Mouse (Mus musculus) MEL (cell line): Measurements from ENCODE around the gene Fmod. TPM values are rescaled to one million over a fixed set of nuclear protein-coding genes. Genes with fewer than 3 reads are reported as not detected.

ENCODE experiments used
- DNase-seq: peaks from one replicate; pipeline ENCODE4 v3.0.0; 2011; ENCODE audit warnings: low read depth, low spot score
- H3K27ac ChIP-seq: 2 replicates; pipeline ENCODE4 v1.5.1; 2012; ENCODE audit warnings: low read depth, mild to moderate bottlenecking, control low read depth, low read length, moderate library complexity; ENCODE audit not compliant: control insufficient read depth
- H3K27me3 ChIP-seq, 2 experiments: fragments of 150-350 bp in 1 of 2; sonication (generic) in 1 of 2; 2 replicates each; pipeline ENCODE4 v1.6.1; 2012; ENCODE audit warnings: low read length in 2 of 2, mild to moderate bottlenecking in 2 of 2, improper control_type of control experiment in 1 of 2, moderate library complexity in 1 of 2; ENCODE audit not compliant: insufficient read depth in 2 of 2, control insufficient read depth in 1 of 2
- H3K36me3 ChIP-seq, 2 experiments: 2 replicates each; pipeline ENCODE4 v1.6.1; 2012 to 2014; ENCODE audit warnings: low read length in 2 of 2, improper control_type of control experiment in 1 of 2, inconsistent platforms in 1 of 2, mild to moderate bottlenecking in 1 of 2; ENCODE audit not compliant: insufficient read depth in 2 of 2, control insufficient read depth in 1 of 2
- H3K4me1 ChIP-seq, 2 experiments: fragments of 150-350 bp in 1 of 2; sonication (generic) in 1 of 2; 2 replicates each; pipeline ENCODE4 v1.6.1; 2012; ENCODE audit warnings: low read length in 2 of 2, improper control_type of control experiment in 1 of 2, mild to moderate bottlenecking in 1 of 2; ENCODE audit not compliant: insufficient read depth in 2 of 2, control insufficient read depth in 1 of 2
- H3K4me3 ChIP-seq, 2 experiments: fragments of 150-350 bp in 1 of 2; sonication (generic) in 1 of 2; 2 replicates each; pipeline ENCODE4 v1.5.1; 2012; ENCODE audit warnings: low read depth in 2 of 2, low read length in 2 of 2, mild to moderate bottlenecking in 2 of 2, moderate library complexity in 2 of 2, control low read depth in 1 of 2, improper control_type of control experiment in 1 of 2; ENCODE audit not compliant: control insufficient read depth in 1 of 2, insufficient read depth in 1 of 2
- H3K79me2 ChIP-seq: 2 replicates; pipeline ENCODE4 v1.6.1; 2012; ENCODE audit warnings: mild to moderate bottlenecking, low read length, moderate library complexity; ENCODE audit not compliant: control insufficient read depth, poor library complexity, insufficient read depth
- H3K9ac ChIP-seq: 2 replicates; pipeline ENCODE4 v1.6.1; 2012; ENCODE audit warnings: low read depth, mild to moderate bottlenecking, control low read depth, low read length, moderate library complexity; ENCODE audit not compliant: control insufficient read depth, poor library complexity, severe bottlenecking
- H3K9me3 ChIP-seq: fragments of 150-350 bp; sonication (generic); replicated peaks from 2 replicates; pipeline ENCODE4 v1.6.1; 2012; ENCODE audit warnings: mild to moderate bottlenecking, low read length, improper control_type of control experiment, moderate library complexity; ENCODE audit not compliant: insufficient read depth
- BHLHE40 ChIP-seq: IDR thresholded peaks from 2 replicates; pipeline ENCODE4 v1.6.1; 2012; ENCODE audit warnings: low read depth, mild to moderate bottlenecking, inconsistent platforms, low read length, improper control_type of control experiment, borderline replicate concordance
- CHD1 ChIP-seq: IDR thresholded peaks from 2 replicates; pipeline ENCODE4 v1.6.1; 2012; ENCODE audit warnings: low read depth, mild to moderate bottlenecking, inconsistent platforms, low read length, improper control_type of control experiment
- CTCF ChIP-seq, 3 experiments: IDR thresholded peaks in 2 of 3; conservative IDR thresholded peaks in 1 of 3; 2 replicates each; pipeline ENCODE4 v1.5.1; 2011 to 2012; ENCODE audit warnings: low read length in 3 of 3, low read depth in 2 of 3, mild to moderate bottlenecking in 2 of 3, improper control_type of control experiment in 1 of 3, inconsistent platforms in 1 of 3, mixed read lengths in 1 of 3, moderate library complexity in 1 of 3; ENCODE audit not compliant: control insufficient read depth in 1 of 3, insufficient read depth in 1 of 3, poor library complexity in 1 of 3, severe bottlenecking in 1 of 3
- E2F4 ChIP-seq: IDR thresholded peaks from 2 replicates; pipeline ENCODE4 v1.6.1; 2011; ENCODE audit warnings: low read depth, low read length, improper control_type of control experiment, borderline replicate concordance
- ELF1 ChIP-seq: IDR thresholded peaks from 2 replicates; pipeline ENCODE4 v1.6.1; 2014; ENCODE audit warnings: low read depth, mild to moderate bottlenecking, inconsistent platforms, low read length, improper control_type of control experiment, moderate library complexity
- ETS1 ChIP-seq: IDR thresholded peaks from 2 replicates; pipeline ENCODE4 v1.6.1; 2012; ENCODE audit warnings: low read depth, mild to moderate bottlenecking, inconsistent platforms, low read length, improper control_type of control experiment, moderate library complexity
- HCFC1 ChIP-seq: IDR thresholded peaks from 2 replicates; pipeline ENCODE4 v1.6.1; 2012; ENCODE audit warnings: low read depth, mild to moderate bottlenecking, inconsistent platforms, low read length, improper control_type of control experiment, moderate library complexity
- KAT2A ChIP-seq: conservative IDR thresholded peaks from 2 replicates; pipeline ENCODE4 v1.6.1; 2012; ENCODE audit warnings: low read depth, low read length, improper control_type of control experiment, inconsistent platforms
- MXI1 ChIP-seq: IDR thresholded peaks from 2 replicates; pipeline ENCODE4 v1.6.1; 2011; ENCODE audit warnings: mild to moderate bottlenecking, low read depth, low read length, improper control_type of control experiment
- NELFE ChIP-seq: IDR thresholded peaks from 2 replicates; pipeline ENCODE4 v1.6.1; 2011; ENCODE audit warnings: low read depth, low read length, improper control_type of control experiment
- POLR2AphosphoS2 ChIP-seq: IDR thresholded peaks from 2 replicates; pipeline ENCODE4 v1.6.1; 2011; ENCODE audit warnings: low read length, improper control_type of control experiment
- POLR2AphosphoS5 ChIP-seq: IDR thresholded peaks from 2 replicates; pipeline ENCODE4 v1.6.1; 2012; ENCODE audit warnings: low read depth, borderline replicate concordance, mild to moderate bottlenecking, inconsistent platforms, low read length, moderate library complexity, mixed read lengths
- RAD21 ChIP-seq: IDR thresholded peaks from 2 replicates; pipeline ENCODE4 v1.6.1; 2011; ENCODE audit warnings: mild to moderate bottlenecking, low read depth, low read length, improper control_type of control experiment
- SMC3 ChIP-seq: IDR thresholded peaks from 2 replicates; pipeline ENCODE4 v1.6.1; 2011; ENCODE audit warnings: low read depth, low read length, improper control_type of control experiment
- TBP ChIP-seq: IDR thresholded peaks from 2 replicates; pipeline ENCODE4 v1.8.0; 2011; ENCODE audit warnings: low read depth, low read length, improper control_type of control experiment
- TCF12 ChIP-seq: IDR thresholded peaks from 2 replicates; pipeline ENCODE4 v1.6.1; 2014; ENCODE audit warnings: low read depth, mild to moderate bottlenecking, inconsistent platforms, low read length, improper control_type of control experiment, moderate library complexity
- UBTF ChIP-seq: IDR thresholded peaks from 2 replicates; pipeline ENCODE4 v1.6.1; 2012; ENCODE audit warnings: low read depth, mild to moderate bottlenecking, inconsistent platforms, low read length, improper control_type of control experiment, moderate library complexity, borderline replicate concordance; ENCODE audit not compliant: insufficient read depth
- ZC3H11A ChIP-seq: IDR thresholded peaks from 2 replicates; pipeline ENCODE4 v1.6.1; 2012; ENCODE audit warnings: low read depth, mild to moderate bottlenecking, inconsistent platforms, low read length, improper control_type of control experiment
- ZKSCAN1 ChIP-seq: IDR thresholded peaks from 2 replicates; pipeline ENCODE4 v1.6.1; 2012; ENCODE audit warnings: low read depth, mild to moderate bottlenecking, inconsistent platforms, low read length, improper control_type of control experiment, moderate library complexity
- polyA plus RNA-seq, 2 experiments: library from polyadenylated mRNA; stranded (reverse) in 1 of 2; unstranded in 1 of 2; fragments of >175 nt in 1 of 2; fragments of >200 nt in 1 of 2; gene quantifications; 2 replicates each; pipeline versions ENCODE4 v1.2.1 to v1.2.4; 2012; ENCODE audit warnings: low replicate concordance in 2 of 2, low read depth in 1 of 2; ENCODE audit not compliant: insufficient read length in 2 of 2, insufficient read depth in 1 of 2, missing spikeins in 1 of 2
- total RNA-seq: library from RNA; depleted of rRNA; stranded (reverse); fragments of 300-350 nt; gene quantifications from 2 replicates; pipeline ENCODE4 v1.2.3, GENCODE M21; 2012

Gene Fmod
- total and polyA plus RNA-seq, 3 experiments: not detected

GRCm38 (mm10) chr1:134048759-134049158 is 11.7 kb downstream of the Fmod start:
- no peak overlapping the region for H3K9ac ChIP-seq
- DNase-seq: peak; percentile 83
- H3K27me3 ChIP-seq: peaks cover 0 to 7% of the 10 kb centered on the region in 2 experiments; a peak in 2 of 4 replicates

GRCm38 (mm10) chr1:134049542-134049941 is 12.5 kb downstream of the Fmod start:
- Histone ChIP-seq H3K4me1 (no peaks in the 10 kb centered on the region), H3K4me3 (no peak overlapping the region), H3K27me3 (peaks cover 0 to 5% of the 10 kb centered on the region in 2 experiments; a peak in 2 of 4 replicates), H3K9ac (no peak overlapping the region)
- no peak for DNase-seq
- TF ChIP-seq CTCF (IDR thresholded peaks at IDR 0.05 in 2 of 3, conservative IDR thresholded peaks at IDR 0.05 in 1 of 3; ENCODE audit: control insufficient read depth in 1 of 3, insufficient read depth in 1 of 3, low read depth in 2 of 3, low read length in 3 of 3, poor library complexity in 1 of 3, severe bottlenecking in 1 of 3) (no peak), NELFE (no peak), KAT2A (no peak), E2F4 (no peak), ZKSCAN1 (no peak), POLR2AphosphoS5 (no peak), UBTF (no peak), ZC3H11A (no peak), TBP (no peak), ELF1 (no peak), BHLHE40 (no peak), TCF12 (no peak), ETS1 (no peak), POLR2AphosphoS2 (no peak)
- TF ChIP-seq, all 39 proteins: peak for 0
- Histone ChIP-seq H3K9me3 (no peaks in the 10 kb centered on the region), H3K27ac (no peak overlapping the region), H3K79me2 (no peaks in the 10 kb centered on the region), H3K36me3 (no peaks in the 10 kb centered on the region)

More at GRCm38 (mm10) chr1:134048759-134049158, 11.7 kb downstream of the Fmod start:
- H3K4me1 ChIP-seq: no peaks in the 10 kb centered on the region
- no peaks in the 10 kb centered on the region for H3K36me3 ChIP-seq
- no peak overlapping the region for H3K27ac ChIP-seq
- no peaks in the 10 kb centered on the region for H3K79me2 ChIP-seq
- no peak overlapping the region for H3K4me3 ChIP-seq
- H3K9me3 ChIP-seq: no peaks in the 10 kb centered on the region
- TF ChIP-seq SMC3 (peak; percentile 93), CHD1 (no peak), KAT2A (no peak), MXI1 (no peak), RAD21 (peak; percentile 95), HCFC1 (0 out of 2 replicates have a peak, but pooled peaks have one; percentile 27), ZC3H11A (peak; percentile 91), CTCF (IDR thresholded peaks at IDR 0.05 in 2 of 3, conservative IDR thresholded peaks at IDR 0.05 in 1 of 3; ENCODE audit: control insufficient read depth in 1 of 3, insufficient read depth in 1 of 3, low read depth in 2 of 3, low read length in 3 of 3, poor library complexity in 1 of 3, severe bottlenecking in 1 of 3) (peak; percentile 85 to 96 (median 90))
- TF ChIP-seq, all 39 proteins: peak for 5
